Mouse (Mus musculus) hindbrain, embryonic 10.5 days (tissue): ENCODE data around the gene Lias. TPM values are rescaled to one million over a fixed set of nuclear protein-coding genes. Genes with fewer than 3 reads are reported as not detected.

Experiments
- DNase-seq: peaks from one replicate; pipeline ENCODE4 v3.0.0-alpha.2; 2017; ENCODE audit warnings: low spot score
- H3K27ac ChIP-seq: fragments of 300-500 bp; sonication (generic); 2 replicates; pipeline ENCODE4 v1.5.1; 2016; ENCODE audit warnings: mild to moderate bottlenecking, moderate library complexity
- H3K27me3 ChIP-seq: fragments of 300-500 bp; sonication (generic); 2 replicates; pipeline ENCODE4 v1.6.1; 2016; ENCODE audit warnings: mild to moderate bottlenecking; ENCODE audit not compliant: poor library complexity, insufficient read depth, severe bottlenecking
- H3K36me3 ChIP-seq: fragments of 300-500 bp; sonication (generic); 2 replicates; pipeline ENCODE4 v1.6.1; 2016; ENCODE audit warnings: mild to moderate bottlenecking, moderate library complexity
- H3K4me1 ChIP-seq: fragments of 300-500 bp; sonication (generic); replicated peaks from 2 replicates; pipeline ENCODE4 v1.6.1; 2016; ENCODE audit warnings: mild to moderate bottlenecking
- H3K4me3 ChIP-seq: fragments of 300-500 bp; sonication (generic); 2 replicates; pipeline ENCODE4 v1.5.1; 2016; ENCODE audit warnings: mild to moderate bottlenecking, moderate library complexity
- H3K9me3 ChIP-seq: fragments of 300-500 bp; sonication (generic); 2 replicates; pipeline ENCODE4 v1.6.1; 2016; ENCODE audit warnings: mild to moderate bottlenecking, moderate library complexity
- whole genome bisulfite sequencing: fragments of 180-500 bp; shearing (Covaris S2); methylation state at CpG from one replicate; pipeline ENCODE4 v1.1.7; 2016; 5-methylcytosine and 5-hydroxymethylcytosine counted together
- polyA plus RNA-seq: library from polyadenylated mRNA; unstranded; fragments of >200 nt; fragmentation: Nextera tagmentation; extraction: Ambion mirVana; gene quantifications from 2 replicates; pipeline ENCODE4 v1.2.1, GENCODE M21; 2016

The Lias gene
- polyA plus RNA-seq, 1 experiment from 2014 or later, result 60.5 TPM

DNA sequence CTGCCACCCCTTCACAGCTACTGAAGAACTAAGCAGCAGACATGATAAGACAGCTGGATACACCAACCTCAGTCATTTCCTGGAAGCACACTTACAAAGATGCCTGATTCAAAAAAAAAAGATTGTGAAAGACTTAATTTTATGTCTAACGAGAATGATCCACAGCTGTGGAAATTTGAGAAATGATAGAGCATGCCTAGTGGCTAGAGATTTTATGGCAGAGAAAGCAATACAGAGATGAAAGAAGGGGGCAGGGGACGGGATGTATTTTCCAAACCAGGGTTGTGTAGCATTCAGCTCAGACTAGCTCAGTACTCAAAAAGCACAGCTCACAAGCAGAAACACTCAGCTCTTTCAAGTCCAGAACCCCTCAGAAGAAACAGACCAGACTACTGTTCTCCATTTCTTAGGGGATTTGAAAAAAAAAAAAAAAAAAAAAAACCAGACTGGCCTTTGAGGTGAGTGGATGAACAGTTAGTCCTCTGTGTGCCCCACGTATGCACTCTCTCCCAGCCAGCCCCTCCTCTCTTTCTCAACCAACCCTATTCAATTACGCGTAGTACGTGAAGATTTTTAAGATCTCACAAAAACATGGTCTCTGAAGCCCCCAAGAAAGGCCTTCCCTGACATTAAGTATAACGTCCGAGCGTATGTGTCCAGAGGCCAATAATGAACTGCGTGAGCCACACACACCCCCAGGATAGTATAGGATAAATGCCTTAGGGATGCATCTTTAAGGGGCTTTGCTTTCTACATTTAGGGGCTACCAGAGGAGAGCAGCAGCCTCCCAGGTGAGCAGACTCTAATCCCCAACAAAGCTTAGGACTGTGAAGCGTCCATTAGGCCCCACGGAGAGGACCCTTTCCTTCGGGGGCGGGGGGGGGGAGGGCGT is 43.4 kb downstream of the Lias start:
- Histone ChIP-seq H3K27me3 (no peaks in the 10 kb centered on the region), H3K4me3 (peak overlapping the region; percentile 79), H3K27ac (peak overlapping the region; percentile 89), H3K9me3 (no peaks in the 10 kb centered on the region), H3K4me1 (peaks cover 18% of the 10 kb centered on the region), H3K36me3 (peaks cover 4% of the 10 kb centered on the region; the same call in 1 of the 2 replicates)
- DNase-seq, result no peak
- 7% methylated on average over 15 of the region's 15 CpGs for WGBS

DNA sequence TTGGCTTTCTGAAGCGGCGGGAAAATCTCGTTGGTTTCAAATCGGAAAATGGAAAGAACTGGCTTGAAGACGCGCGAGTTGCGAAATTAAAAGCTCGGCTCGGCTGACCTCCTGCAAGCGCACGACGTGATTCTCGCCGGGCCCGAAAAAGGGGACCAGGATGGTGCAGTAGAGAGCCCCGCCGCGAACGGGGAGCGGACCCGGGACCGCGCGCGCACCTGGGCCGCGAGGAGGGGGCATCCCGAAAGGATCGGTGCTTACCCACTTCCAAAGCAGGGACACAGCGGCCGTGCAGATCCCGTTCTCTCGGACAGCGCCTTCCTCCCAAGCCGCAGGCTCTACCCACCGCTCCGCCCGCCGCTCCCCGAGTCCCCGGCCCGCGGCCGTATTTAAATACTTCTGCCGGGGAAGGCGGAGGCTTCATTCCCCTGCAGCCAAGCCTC is 44.1 kb downstream of the Lias start:
- Histone ChIP-seq H3K9me3 (no peaks in the 10 kb centered on the region), H3K27ac (peak overlapping the region; percentile 89), H3K27me3 (no peaks in the 10 kb centered on the region), H3K4me3 (peak overlapping the region; percentile 79), H3K4me1 (peaks cover 18% of the 10 kb centered on the region), H3K36me3 (peaks cover under 1% of the 10 kb centered on the region; the same call in 1 of the 2 replicates)
- 1% methylated on average over 47 of the region's 47 CpGs for whole genome bisulfite sequencing
- DNase-seq, result no peak

DNA sequence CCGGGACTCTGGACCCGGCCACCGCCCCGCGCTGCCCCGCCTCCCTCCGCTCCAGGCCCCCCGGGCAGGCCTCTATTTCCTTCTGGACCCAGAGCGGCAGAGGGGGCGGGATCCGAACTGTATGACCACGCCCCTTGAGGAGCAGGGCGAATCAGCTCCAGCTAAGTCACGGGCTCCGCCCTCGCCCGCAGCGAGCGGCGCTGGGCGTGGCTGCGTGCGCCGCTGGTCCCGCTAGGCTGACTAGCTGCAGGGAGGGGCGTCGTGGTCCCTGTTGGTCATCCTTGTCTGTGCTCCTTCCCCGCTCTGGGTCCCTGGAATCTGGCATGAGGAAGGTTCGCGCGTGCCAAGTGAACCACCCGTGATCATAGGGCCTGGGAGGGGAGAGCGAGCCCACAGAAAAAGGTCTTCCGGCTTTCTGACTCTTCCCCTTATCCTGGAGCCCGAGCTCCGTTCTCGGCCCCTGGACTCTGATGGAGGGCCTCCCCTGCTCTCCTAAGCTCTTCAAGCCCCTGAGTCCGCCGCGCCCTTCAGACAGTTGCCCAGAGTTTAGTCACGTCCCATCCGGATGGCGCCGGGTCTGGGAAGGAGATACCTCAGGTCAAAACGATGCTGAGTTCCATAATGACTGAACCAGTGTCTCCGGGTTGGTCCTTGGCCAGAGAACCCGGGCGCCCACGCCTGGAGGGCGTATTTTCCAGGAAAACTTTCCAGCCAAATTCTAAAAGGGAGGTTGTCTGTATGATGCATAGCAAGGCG is 44.7 kb downstream of the Lias start, which contains the start of gene Ugdh:
Gene Ugdh, minus strand, starts transcription at position 144 of the 756 bp plus-strand sequence.
- peak within 1 kb of the TSS; percentile 79 for H3K4me3 ChIP-seq
- peak within 1 kb of the TSS; percentile 89 for H3K27ac ChIP-seq
- H3K9me3 ChIP-seq, result no peaks in the 10 kb centered on the region
- no peaks in the 10 kb centered on the region for H3K27me3 ChIP-seq
- no peaks in the 10 kb centered on the region; the same call in 1 of the 2 replicates for H3K36me3 ChIP-seq
- DNase-seq, result peak; percentile 97
- peaks cover 18% of the 10 kb centered on the region for H3K4me1 ChIP-seq
- 1% methylated on average over 51 of the region's 51 CpGs for WGBS

DNA sequence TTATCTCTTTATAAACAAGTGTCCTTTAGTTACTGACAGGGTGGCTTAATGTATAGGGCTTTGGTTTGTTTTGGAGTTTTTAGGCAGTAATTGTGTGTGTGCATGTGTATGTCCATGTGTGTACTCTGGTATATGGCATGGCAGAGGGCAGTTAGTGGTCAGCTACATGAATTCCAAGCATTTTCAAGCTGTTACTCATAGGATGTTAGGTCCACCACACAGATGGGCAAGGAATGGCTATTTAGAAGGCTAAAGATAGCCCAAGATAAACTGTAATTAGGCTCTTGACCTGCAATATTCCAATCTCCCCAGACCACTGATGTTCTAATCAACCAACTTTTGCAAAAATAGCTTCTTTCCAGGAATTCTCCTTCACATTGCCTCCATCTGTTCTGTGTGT is 46.7 kb downstream of the Lias start:
- H3K4me3 ChIP-seq, result no peak overlapping the region
- no peaks in the 10 kb centered on the region for H3K36me3 ChIP-seq
- no peak overlapping the region for H3K27ac ChIP-seq
- H3K4me1 ChIP-seq, result peaks cover 18% of the 10 kb centered on the region
- H3K27me3 ChIP-seq, result no peaks in the 10 kb centered on the region
- H3K9me3 ChIP-seq, result no peaks in the 10 kb centered on the region
- DNase-seq, result no peak

DNA sequence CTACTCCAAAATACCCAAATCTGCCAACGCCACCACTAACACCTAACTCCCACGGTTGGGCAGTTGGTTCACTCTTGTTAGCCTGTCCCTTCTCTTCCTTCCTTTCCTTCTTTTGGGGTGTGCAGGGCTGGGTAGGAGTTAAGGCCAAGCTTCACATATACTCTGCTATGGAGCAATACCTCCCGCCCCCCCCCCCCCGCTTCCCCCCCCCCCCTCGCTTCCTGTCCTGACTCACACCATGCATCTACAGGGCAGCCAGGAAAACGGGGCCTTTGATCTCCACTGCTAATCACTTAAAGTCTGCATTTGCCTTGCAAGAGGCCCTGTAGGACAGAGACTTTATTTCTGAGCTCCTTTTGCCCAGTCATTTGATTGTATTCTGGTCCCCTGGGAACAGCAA is 53.7 kb downstream of the Lias start:
- 77% methylated on average over 4 of the region's 6 CpGs for WGBS
- Histone ChIP-seq H3K9me3 (no peaks in the 10 kb centered on the region), H3K4me1 (no peaks in the 10 kb centered on the region), H3K27me3 (no peaks in the 10 kb centered on the region), H3K4me3 (no peak overlapping the region), H3K27ac (no peak overlapping the region), H3K36me3 (peaks cover 8% of the 10 kb centered on the region; the same call in 1 of the 2 replicates)
- DNase-seq, result no peak

DNA sequence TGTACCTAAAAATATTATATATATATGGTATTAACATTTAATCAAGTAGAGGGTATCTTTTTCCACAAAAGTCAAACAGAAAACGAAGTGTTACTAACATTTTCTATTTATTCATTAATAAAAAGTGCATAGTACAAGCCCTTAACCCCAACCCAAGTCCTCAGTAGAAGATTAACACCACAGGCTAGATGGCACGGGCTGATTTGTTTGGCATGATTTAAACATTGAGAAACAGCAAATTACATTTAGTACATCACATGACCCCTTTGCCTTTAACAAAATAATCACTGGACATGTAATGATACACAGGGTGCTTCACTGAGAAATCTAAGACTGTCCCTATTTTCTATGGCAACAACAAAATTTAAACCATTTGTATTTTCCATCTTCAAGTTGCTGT is 55.5 kb downstream of the Lias start:
- H3K27me3 ChIP-seq, result no peaks in the 10 kb centered on the region
- WGBS, result 85% methylated on average over 2 of the region's 2 CpGs
- H3K27ac ChIP-seq, result no peak overlapping the region
- H3K4me1 ChIP-seq, result no peaks in the 10 kb centered on the region
- H3K9me3 ChIP-seq, result no peaks in the 10 kb centered on the region
- H3K36me3 ChIP-seq, result peaks cover 17% of the 10 kb centered on the region; the same call in 1 of the 2 replicates
- H3K4me3 ChIP-seq, result no peak overlapping the region
- DNase-seq, result no peak

DNA sequence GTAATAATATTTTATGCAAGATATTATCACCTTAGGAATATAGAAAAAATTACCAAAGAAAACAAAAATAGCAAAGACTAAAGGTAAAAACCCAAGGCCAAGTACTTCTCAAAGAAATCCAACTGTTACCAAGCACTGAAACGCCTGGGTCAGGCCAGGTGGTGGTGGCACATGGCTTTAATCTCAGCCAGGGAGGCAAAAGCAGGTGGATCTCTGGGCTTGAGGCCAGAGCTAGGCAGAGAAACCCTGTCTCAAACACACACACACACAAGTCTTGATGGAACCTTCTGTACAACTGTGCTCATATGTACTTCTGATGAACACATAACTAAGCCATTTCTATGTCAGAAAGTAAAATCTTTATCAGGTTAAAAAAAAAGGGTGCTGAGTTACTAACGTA is 56.5 kb downstream of the Lias start:
- Histone ChIP-seq H3K27me3 (no peaks in the 10 kb centered on the region), H3K27ac (no peak overlapping the region), H3K4me3 (no peak overlapping the region), H3K36me3 (peaks cover 20% of the 10 kb centered on the region; the same call in 1 of the 2 replicates), H3K9me3 (no peaks in the 10 kb centered on the region), H3K4me1 (no peaks in the 10 kb centered on the region)
- WGBS, result 78% methylated on average over 2 of the region's 2 CpGs
- no peak for DNase-seq

DNA sequence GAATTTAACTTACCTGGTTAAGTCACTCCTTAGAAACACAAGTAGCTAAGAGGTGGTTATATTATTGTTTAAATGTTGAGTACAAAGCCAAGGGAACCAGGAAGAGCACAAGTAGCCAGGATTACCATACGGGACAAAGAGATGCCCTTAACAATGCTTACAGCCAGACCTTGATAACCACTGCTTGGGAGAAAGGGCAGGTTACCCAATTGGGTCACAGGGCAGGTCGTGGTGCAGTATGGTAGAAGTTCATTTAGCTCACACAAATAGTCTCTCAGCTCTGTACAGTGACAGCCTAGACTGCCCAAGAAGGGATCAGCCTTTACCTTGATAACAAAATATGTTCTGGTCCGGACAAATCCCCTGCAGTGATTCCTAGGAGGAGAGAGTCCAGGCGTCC is 57.6 kb downstream of the Lias start:
- DNase-seq, result no peak
- WGBS, result 86% methylated on average over 4 of the region's 4 CpGs
- H3K9me3 ChIP-seq, result no peaks in the 10 kb centered on the region
- H3K27me3 ChIP-seq, result no peaks in the 10 kb centered on the region
- peaks cover 20% of the 10 kb centered on the region; the same call in 1 of the 2 replicates for H3K36me3 ChIP-seq
- no peak overlapping the region for H3K4me3 ChIP-seq
- no peak overlapping the region for H3K27ac ChIP-seq
- no peaks in the 10 kb centered on the region for H3K4me1 ChIP-seq

DNA sequence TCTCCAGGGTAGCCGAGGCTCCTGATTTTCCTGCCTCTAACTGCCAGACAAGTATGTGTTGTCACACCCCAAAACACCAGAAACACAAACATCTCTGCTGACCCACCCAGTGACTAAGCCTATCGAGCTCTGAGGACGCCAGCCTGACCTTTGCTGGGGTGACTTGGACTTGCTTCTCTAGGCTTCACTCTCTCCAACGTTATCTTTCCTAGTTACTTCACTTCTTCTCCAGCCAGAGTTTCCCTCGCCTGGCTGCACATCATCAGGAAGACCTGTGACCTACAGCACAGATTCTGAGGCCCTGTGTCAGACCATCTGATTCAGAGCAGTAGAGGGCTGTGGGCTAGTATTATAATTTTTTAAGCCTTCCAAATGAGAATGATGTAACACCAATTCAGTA is 63.5 kb downstream of the Lias start:
- H3K9me3 ChIP-seq, result no peaks in the 10 kb centered on the region
- no peak overlapping the region for H3K4me3 ChIP-seq
- H3K27ac ChIP-seq, result no peak overlapping the region
- DNase-seq, result no peak
- no peaks in the 10 kb centered on the region for H3K27me3 ChIP-seq
- no peaks in the 10 kb centered on the region; the same call in 1 of the 2 replicates for H3K4me1 ChIP-seq
- H3K36me3 ChIP-seq, result peaks cover 14% of the 10 kb centered on the region; the same call in 1 of the 2 replicates
- 71% methylated on average over 5 of the region's 5 CpGs for WGBS

DNA sequence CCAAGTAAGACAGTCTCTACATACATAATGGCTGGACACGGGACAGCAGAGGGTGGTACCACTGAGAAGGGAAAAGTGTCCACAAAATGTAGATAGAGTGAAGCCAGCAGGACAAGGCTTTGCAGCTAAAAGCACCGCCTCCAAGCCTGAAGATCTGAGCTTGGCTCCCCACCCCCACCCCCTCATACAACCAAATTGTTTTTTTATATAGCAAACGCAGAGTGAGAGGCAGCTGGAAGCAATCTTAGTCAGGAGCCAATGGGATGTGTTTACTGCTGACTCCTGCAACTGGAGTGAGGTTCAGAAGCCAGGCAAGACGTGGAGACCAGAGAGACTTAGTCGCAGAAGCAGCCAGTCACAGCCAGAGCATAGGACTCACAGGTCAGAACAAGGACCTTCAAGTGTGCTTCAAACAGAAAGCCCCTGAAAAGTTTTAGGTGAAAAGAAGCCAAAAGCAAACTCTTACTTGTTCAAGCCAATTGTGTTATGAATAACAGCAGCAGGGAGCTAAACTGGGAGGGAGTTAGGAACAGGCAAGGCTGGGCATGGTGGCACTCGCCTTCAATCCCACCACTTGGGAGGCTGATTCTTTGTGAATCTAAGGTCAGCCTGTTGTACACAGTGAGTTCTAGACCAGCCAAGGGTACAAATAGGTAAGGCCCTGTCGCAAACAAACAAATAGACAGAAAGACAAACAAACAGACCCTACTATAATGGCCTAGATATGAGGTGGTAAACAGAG is 66.0 kb downstream of the Lias start:
- Histone ChIP-seq H3K4me3 (no peak overlapping the region), H3K9me3 (no peaks in the 10 kb centered on the region), H3K4me1 (no peaks in the 10 kb centered on the region; the same call in 1 of the 2 replicates), H3K27me3 (no peaks in the 10 kb centered on the region), H3K27ac (no peak overlapping the region), H3K36me3 (peaks cover 7% of the 10 kb centered on the region; the same call in 1 of the 2 replicates)
- 66% methylated on average over 7 of the region's 7 CpGs for WGBS
- DNase-seq, result no peak

DNA sequence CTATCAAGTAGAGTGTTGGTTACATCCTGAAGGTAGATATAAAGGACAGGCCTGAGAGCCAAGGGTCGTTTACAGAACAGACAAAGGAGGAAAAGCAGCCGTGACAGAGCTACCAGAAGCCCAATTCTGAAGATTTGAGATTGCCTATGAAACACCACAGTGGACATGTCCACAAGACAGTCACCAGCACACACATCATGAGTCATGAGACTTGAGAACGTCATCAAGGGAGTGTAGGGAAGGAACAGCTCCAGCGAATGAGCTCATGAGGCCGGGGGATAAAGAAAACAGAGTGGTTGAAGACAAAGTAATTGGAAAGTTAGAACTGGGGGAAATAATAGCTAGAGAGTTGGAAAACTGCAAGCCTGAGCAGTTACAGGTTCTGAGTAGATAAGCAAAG is 66.5 kb downstream of the Lias start:
- Histone ChIP-seq H3K36me3 (peaks cover 5% of the 10 kb centered on the region; the same call in 1 of the 2 replicates), H3K27ac (no peak overlapping the region), H3K4me3 (no peak overlapping the region), H3K9me3 (no peaks in the 10 kb centered on the region), H3K4me1 (no peaks in the 10 kb centered on the region; the same call in 1 of the 2 replicates), H3K27me3 (no peaks in the 10 kb centered on the region)
- 83% methylated on average over 5 of the region's 5 CpGs for WGBS
- no peak for DNase-seq

DNA sequence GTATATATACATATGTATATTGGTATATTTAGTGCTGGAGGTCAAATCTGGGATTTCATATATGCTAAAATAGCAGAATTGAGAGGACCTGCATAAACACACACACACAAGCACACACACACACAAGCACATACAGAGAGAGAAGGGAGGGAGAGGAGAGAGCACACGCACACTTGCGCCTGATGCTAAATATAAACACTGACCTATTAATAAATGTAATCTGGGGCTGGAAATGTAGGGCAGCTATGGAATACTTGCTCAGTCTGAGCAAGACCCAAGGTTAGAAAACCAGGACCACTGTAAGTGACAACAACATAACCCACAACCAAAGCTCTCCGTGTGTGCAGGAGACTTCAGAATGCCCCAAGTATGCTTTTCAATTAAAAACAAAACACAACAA is 68.2 kb downstream of the Lias start:
- no peak for DNase-seq
- Histone ChIP-seq H3K4me3 (no peak overlapping the region), H3K27ac (no peak overlapping the region), H3K4me1 (no peaks in the 10 kb centered on the region; the same call in 1 of the 2 replicates), H3K9me3 (no peaks in the 10 kb centered on the region), H3K36me3 (peaks cover 5% of the 10 kb centered on the region; the same call in 1 of the 2 replicates), H3K27me3 (no peaks in the 10 kb centered on the region)
- 95% methylated on average over 3 of the region's 3 CpGs for WGBS
